Mouse (Mus musculus) embryonic fibroblast, embryonic 13.5 days (primary cell): ENCODE measurements around the gene Sarnp. TPM values are rescaled to one million over a fixed set of nuclear protein-coding genes. Genes with fewer than 3 reads are reported as not detected.
"Not testable (repeated sequence)": the region's sequence is repeated elsewhere in the genome, so short reads cannot be mapped to it uniquely, and the experiment has no call there.

Experiments used
- H3K27ac ChIP-seq: 2 replicates; pipeline ENCODE4 v1.5.1; 2012; ENCODE audit warnings: low read length, control low read depth, inconsistent platforms; ENCODE audit not compliant: insufficient read depth
- H3K4me1 ChIP-seq: 2 replicates; pipeline ENCODE4 v1.6.1; 2011; ENCODE audit warnings: low read length; ENCODE audit not compliant: control insufficient read depth, insufficient read depth
- H3K4me3 ChIP-seq: 2 replicates; pipeline ENCODE4 v1.5.1; 2011; ENCODE audit warnings: mild to moderate bottlenecking, control low read depth, low read length; ENCODE audit not compliant: insufficient read depth
- CTCF ChIP-seq: IDR thresholded peaks from 2 replicates; pipeline ENCODE4 v1.5.1; 2011; ENCODE audit warnings: mild to moderate bottlenecking, control low read depth, low read length, moderate library complexity, borderline replicate concordance; ENCODE audit not compliant: insufficient read depth
- POLR2A ChIP-seq: IDR thresholded peaks from 2 replicates; pipeline ENCODE4 v1.6.1; 2011; ENCODE audit warnings: low read depth, mild to moderate bottlenecking, control low read depth, low read length, moderate library complexity
- polyA plus RNA-seq: library from polyadenylated mRNA; stranded (reverse); fragments of >200 nt; gene quantifications from 2 replicates; pipeline ENCODE4 v1.2.4, GENCODE M21; 2011; ENCODE audit warnings: low read depth; ENCODE audit not compliant: missing spikeins, insufficient read length

The Sarnp gene
- polyA plus RNA-seq, 1 experiment, result 112 TPM

GRCm38 (mm10) chr10:128820217-128820616 is 3.1 kb downstream of the Sarnp start:
- no peak for TF ChIP-seq CTCF
- TF ChIP-seq POLR2A, result no peak
- H3K4me1 ChIP-seq, result no peaks in the 10 kb centered on the region
- no peak overlapping the region for H3K4me3 ChIP-seq
- no peak overlapping the region for H3K27ac ChIP-seq

GRCm38 (mm10) chr10:128821358-128822056 is 4.4 kb downstream of the Sarnp start, which contains the start of gene Ormdl2:
TSS of gene Ormdl2 (minus strand) at chr10:128821645.
- Histone ChIP-seq H3K4me3 (peak within 1 kb of the TSS; percentile 88), H3K27ac (peak within 1 kb of the TSS; percentile 36), H3K4me1 (no peaks in the 10 kb centered on the region)
- TF ChIP-seq POLR2A (peak; percentile 75), CTCF (no peak)

GRCm38 (mm10) chr10:128822135-128822534 is 5.0 kb downstream of the Sarnp start:
- Histone ChIP-seq H3K27ac (peak overlapping the region; percentile 36), H3K4me1 (no peaks in the 10 kb centered on the region), H3K4me3 (peak overlapping the region; percentile 88)
- TF ChIP-seq POLR2A (no peak), CTCF (no peak)

- not testable (repeated sequence) for H3K4me1 ChIP-seq, H3K27ac ChIP-seq
- peak overlapping the region; percentile 88 for H3K4me3 ChIP-seq
Measured at GRCm38 (mm10) chr10:128823087-128823486, 6.0 kb downstream of the Sarnp start.

GRCm38 (mm10) chr10:128823821-128824220 is 6.7 kb downstream of the Sarnp start:
- TF ChIP-seq CTCF, result no peak
- TF ChIP-seq POLR2A, result no peak
- Histone ChIP-seq H3K27ac (no peak overlapping the region), H3K4me1 (0 out of 2 replicates have a peak, but pooled peaks cover 2% of the 10 kb centered on the region), H3K4me3 (no peak overlapping the region)

- H3K4me1 ChIP-seq, result no peaks in the 10 kb centered on the region
- no peak overlapping the region for H3K27ac ChIP-seq
- TF ChIP-seq POLR2A (no peak), CTCF (no peak)
- no peak overlapping the region for H3K4me3 ChIP-seq
Measured at GRCm38 (mm10) chr10:128837400-128837799, 20.3 kb downstream of the Sarnp start.

GRCm38 (mm10) chr10:128839434-128839833 is 22.3 kb downstream of the Sarnp start:
- H3K4me3 ChIP-seq, result no peak overlapping the region
- H3K4me1 ChIP-seq, result no peaks in the 10 kb centered on the region
- no peak overlapping the region for H3K27ac ChIP-seq
- TF ChIP-seq CTCF, result no peak
- TF ChIP-seq POLR2A, result no peak

GRCm38 (mm10) chr10:128840612-128841011 is 23.5 kb downstream of the Sarnp start:
- TF ChIP-seq CTCF (no peak), POLR2A (no peak)
- no peak overlapping the region for H3K4me3 ChIP-seq
- no peak overlapping the region for H3K27ac ChIP-seq
- no peaks in the 10 kb centered on the region for H3K4me1 ChIP-seq

GRCm38 (mm10) chr10:128843260-128843659 is 26.1 kb downstream of the Sarnp start:
- Histone ChIP-seq H3K4me3 (no peak overlapping the region), H3K4me1 (no peaks in the 10 kb centered on the region), H3K27ac (no peak overlapping the region)
- TF ChIP-seq POLR2A (no peak), CTCF (no peak)

GRCm38 (mm10) chr10:128845516-128845915 is 28.4 kb downstream of the Sarnp start:
- TF ChIP-seq POLR2A (no peak), CTCF (no peak)
- H3K4me1 ChIP-seq, result no peaks in the 10 kb centered on the region
- H3K4me3 ChIP-seq, result no peak overlapping the region
- no peak overlapping the region for H3K27ac ChIP-seq

- Histone ChIP-seq H3K27ac (no peak overlapping the region), H3K4me3 (no peak overlapping the region), H3K4me1 (no peaks in the 10 kb centered on the region)
- no peak for TF ChIP-seq POLR2A
- TF ChIP-seq CTCF, result no peak
Measured at GRCm38 (mm10) chr10:128846664-128847063, 29.5 kb downstream of the Sarnp start.
